Mouse (Mus musculus) embryonic facial prominence, embryonic 13.5 days (tissue): ENCODE data around the gene Copa. TPM values are rescaled to one million over a fixed set of nuclear protein-coding genes. Genes with fewer than 3 reads are reported as not detected.
A peak's percentile ranks its signal among the peaks of the same experiment; 100 is the strongest.

ENCODE experiments used
- ATAC-seq: fragments of 200-750 bp; cut with Nextera tagmentation; 2 replicates; pipeline ENCODE4 v1.8.0; 2017; ENCODE audit warnings: low read depth; ENCODE audit not compliant: insufficient number of reproducible peaks, insufficient read depth, low FRiP score, low TSS enrichment
- H3K27ac ChIP-seq: fragments of 300-500 bp; sonication (generic); 2 replicates; pipeline ENCODE4 v1.5.1; 2015; ENCODE audit warnings: moderate library complexity, mild to moderate bottlenecking, inconsistent platforms
- H3K27me3 ChIP-seq: fragments of 300-500 bp; sonication (generic); 2 replicates; pipeline ENCODE4 v1.6.1; 2015; ENCODE audit warnings: mild to moderate bottlenecking, inconsistent platforms
- H3K36me3 ChIP-seq: fragments of 300-500 bp; sonication (generic); 2 replicates; pipeline ENCODE4 v1.6.1; 2015; ENCODE audit warnings: mild to moderate bottlenecking, inconsistent platforms
- H3K4me1 ChIP-seq: fragments of 300-500 bp; sonication (generic); 2 replicates; pipeline ENCODE4 v1.6.1; 2015; ENCODE audit warnings: inconsistent platforms
- H3K4me2 ChIP-seq: fragments of 300-500 bp; sonication (generic); 2 replicates; pipeline ENCODE4 v1.6.1; 2015; ENCODE audit warnings: moderate library complexity, mild to moderate bottlenecking, inconsistent platforms
- H3K4me3 ChIP-seq: fragments of 300-500 bp; sonication (generic); 2 replicates; pipeline ENCODE4 v1.5.1; 2015; ENCODE audit warnings: mild to moderate bottlenecking, inconsistent platforms
- H3K9ac ChIP-seq: fragments of 300-500 bp; sonication (generic); 2 replicates; pipeline ENCODE4 v1.6.1; 2015; ENCODE audit warnings: mild to moderate bottlenecking, inconsistent platforms
- H3K9me3 ChIP-seq: fragments of 300-500 bp; sonication (generic); 2 replicates; pipeline ENCODE4 v1.6.1; 2016; ENCODE audit warnings: inconsistent platforms
- WGBS: fragments of 180-500 bp; shearing (Covaris S2); methylation state at CpG from one replicate; pipeline ENCODE4 v1.1.7; 2015; ENCODE audit warnings: mixed read lengths; 5-methylcytosine and 5-hydroxymethylcytosine counted together
- polyA plus RNA-seq: library from polyadenylated mRNA; unstranded; fragments of >200 nt; fragmentation: Nextera tagmentation; extraction: Ambion mirVana; gene quantifications from 2 replicates; pipeline ENCODE4 v1.2.1, GENCODE M21; 2015

The Copa gene
- polyA plus RNA-seq, 1 experiment from 2014 or later, result 216 TPM

DNA sequence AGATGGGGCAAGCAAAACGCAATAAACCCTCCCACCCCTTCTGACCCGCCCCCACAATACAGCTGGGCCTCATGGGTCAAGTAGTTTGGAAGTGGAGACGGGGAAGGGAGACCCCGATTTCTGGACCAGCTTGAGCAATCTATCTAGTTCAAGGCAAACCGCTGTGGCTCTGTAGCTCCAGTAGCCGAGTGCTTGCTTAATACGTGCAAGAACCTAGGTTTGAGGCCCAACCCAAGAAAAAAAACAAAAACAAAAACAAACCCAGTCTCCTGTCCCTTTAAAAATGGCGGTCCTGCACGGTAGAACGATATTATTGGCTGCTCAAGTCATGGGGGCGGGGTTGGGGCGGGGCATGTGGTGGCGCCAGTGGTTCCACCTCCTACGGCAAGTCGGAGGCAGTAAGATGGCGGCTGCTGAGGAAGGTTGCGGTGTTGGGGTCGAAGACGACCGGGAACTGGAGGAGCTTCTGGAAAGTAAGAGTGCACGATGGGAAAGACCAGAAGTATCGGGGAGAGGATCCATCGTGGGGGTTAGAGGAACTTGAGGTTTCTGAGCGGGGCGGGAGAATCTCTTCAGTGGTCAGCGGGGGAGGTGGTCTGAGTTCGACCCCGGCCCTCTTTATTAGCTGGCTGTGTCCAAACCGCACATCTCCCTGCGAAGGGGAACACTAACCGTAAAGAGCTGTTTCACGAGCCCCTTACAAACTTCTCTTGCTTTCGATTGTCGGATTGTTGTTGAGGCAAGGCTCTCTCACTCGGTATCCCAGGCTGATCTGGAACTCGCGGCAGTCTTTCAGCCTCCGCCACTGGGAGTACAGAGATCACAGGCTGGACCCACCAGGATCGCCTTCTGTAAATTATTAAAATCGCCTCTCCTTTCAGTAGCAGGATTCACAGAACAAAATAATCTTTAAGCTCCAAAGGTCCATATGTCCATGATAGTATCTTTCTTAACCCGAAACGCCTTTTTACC, 44.3 kb downstream of the Copa start, which contains the start of gene Pex19:
Gene Pex19, plus strand, starts transcription at position 380 of the 972 bp plus-strand sequence.
- Histone ChIP-seq H3K4me1 (peaks cover 8% of the 10 kb centered on the region), H3K9ac (peak within 1 kb of the TSS; percentile 90)

DNA sequence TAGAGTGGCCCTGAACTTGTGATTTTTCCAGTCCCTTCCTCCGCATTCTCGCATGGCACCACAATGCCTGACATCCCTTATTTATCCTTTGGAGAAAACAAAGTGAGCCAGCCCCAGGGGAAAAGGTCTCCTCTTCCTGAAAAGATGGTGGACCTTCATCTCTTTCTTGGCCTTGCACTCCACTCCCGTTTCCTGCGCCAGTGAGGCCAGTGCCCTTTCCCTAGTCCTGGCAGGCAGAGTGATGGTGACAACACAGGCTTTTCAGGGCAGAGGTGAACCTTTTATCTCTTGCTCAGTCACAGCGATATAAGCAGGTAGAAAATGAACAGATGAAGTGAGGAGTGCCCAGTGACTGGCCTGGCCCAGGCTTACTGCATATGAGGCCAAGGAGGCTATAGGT, 45.2 kb downstream of the Copa start:
- H3K4me2 ChIP-seq, result peak overlapping the region; percentile 76
- peaks cover 8% of the 10 kb centered on the region for H3K4me1 ChIP-seq
- no peaks in the 10 kb centered on the region for H3K27me3 ChIP-seq
- H3K9ac ChIP-seq, result peak overlapping the region; percentile 90
- no peak for ATAC-seq
- H3K9me3 ChIP-seq, result no peaks in the 10 kb centered on the region
- H3K27ac ChIP-seq, result no peak overlapping the region
- peak overlapping the region; percentile 87 for H3K4me3 ChIP-seq
- peaks cover 53% of the 10 kb centered on the region for H3K36me3 ChIP-seq
- 35% methylated on average over 5 of the region's 5 CpGs for WGBS

More for the DNA sequence above, 44.3 kb downstream of the Copa start, which contains the start of gene Pex19:
- Histone ChIP-seq H3K4me3 (peak within 1 kb of the TSS; percentile 87), H3K4me2 (peak within 1 kb of the TSS; percentile 76), H3K36me3 (peaks cover 53% of the 10 kb centered on the region), H3K27me3 (no peaks in the 10 kb centered on the region), H3K27ac (peak within 1 kb of the TSS; percentile 69; the same call in 1 of the 2 replicates), H3K9me3 (no peaks in the 10 kb centered on the region)
- WGBS, result under 1% methylated on average over 42 of the region's 42 CpGs
- ATAC-seq, result peak; percentile 95

DNA sequence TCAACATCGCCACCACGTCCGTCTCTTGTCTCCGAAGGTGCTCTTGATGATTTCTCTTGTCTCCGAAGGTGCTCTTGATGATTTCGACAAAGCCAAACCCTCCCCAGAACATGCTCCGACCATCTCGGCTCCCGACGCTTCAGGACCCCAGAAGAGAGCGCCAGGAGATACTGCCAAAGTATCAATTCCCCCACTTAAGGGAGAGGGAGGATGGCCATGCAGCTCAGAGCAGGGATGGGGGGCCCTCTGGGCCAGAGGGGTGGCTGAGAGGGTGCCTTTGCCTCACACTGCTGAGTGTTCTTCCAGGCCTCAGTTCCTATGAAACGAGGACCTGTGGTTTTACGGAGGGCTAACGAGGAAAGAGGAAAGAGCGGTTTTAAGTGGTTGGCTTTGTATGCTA, 46.2 kb downstream of the Copa start:
- ATAC-seq, result no peak

DNA sequence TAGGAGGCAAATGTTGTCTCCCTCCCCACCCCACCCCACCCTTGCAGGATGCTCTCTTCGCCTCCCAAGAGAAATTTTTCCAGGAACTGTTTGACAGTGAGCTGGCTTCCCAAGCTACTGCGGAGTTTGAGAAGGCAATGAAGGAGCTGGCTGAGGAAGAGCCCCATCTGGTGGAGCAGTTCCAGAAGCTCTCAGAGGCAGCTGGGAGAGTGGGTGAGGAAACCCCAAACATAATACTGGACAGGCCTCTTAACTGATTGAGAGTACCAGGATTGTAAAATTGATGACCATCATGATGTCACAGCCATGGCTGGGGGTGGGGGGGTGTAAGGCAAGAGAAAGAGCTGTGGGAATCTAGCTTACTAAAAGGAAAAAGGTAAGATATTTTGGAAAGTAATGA, 46.8 kb downstream of the Copa start:
- Histone ChIP-seq H3K4me3 (no peak overlapping the region), H3K9me3 (no peaks in the 10 kb centered on the region), H3K9ac (no peak overlapping the region), H3K27ac (no peak overlapping the region), H3K4me1 (peaks cover 8% of the 10 kb centered on the region), H3K27me3 (no peaks in the 10 kb centered on the region), H3K4me2 (no peak overlapping the region), H3K36me3 (peaks cover 54% of the 10 kb centered on the region)
- ATAC-seq, result no peak
- 74% methylated on average over 2 of the region's 2 CpGs for WGBS

More for the DNA sequence above, 46.2 kb downstream of the Copa start:
- Histone ChIP-seq H3K4me3 (no peak overlapping the region), H3K36me3 (peaks cover 51% of the 10 kb centered on the region), H3K9ac (no peak overlapping the region), H3K4me1 (peaks cover 8% of the 10 kb centered on the region), H3K4me2 (no peak overlapping the region), H3K9me3 (no peaks in the 10 kb centered on the region), H3K27ac (no peak overlapping the region), H3K27me3 (no peaks in the 10 kb centered on the region)
- 92% methylated on average over 15 of the region's 15 CpGs for WGBS

DNA sequence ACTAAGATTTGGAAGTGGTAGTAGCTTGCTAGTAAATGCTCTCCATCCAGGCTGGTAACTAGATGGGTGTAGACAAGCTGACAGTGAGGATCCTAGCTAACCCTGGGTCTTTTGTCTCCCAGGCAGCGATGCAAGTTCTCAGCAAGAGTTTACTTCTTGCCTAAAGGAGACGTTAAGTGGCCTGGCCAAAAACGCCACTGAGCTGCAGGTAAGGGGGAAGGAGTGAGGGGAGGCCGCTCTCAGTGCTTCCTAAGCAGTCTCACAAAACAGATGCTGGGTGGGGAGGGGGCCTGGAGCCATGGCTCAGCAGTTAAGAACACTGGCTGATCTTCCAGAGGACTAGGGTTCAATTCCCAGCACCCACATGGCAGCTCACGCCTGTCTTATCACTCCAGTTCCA, 47.5 kb downstream of the Copa start:
- H3K27ac ChIP-seq, result no peak overlapping the region
- H3K4me2 ChIP-seq, result no peak overlapping the region
- 91% methylated on average over 5 of the region's 5 CpGs for WGBS
- no peak overlapping the region for H3K9ac ChIP-seq
- ATAC-seq, result no peak
- no peaks in the 10 kb centered on the region for H3K9me3 ChIP-seq
- H3K36me3 ChIP-seq, result peaks cover 61% of the 10 kb centered on the region
- H3K4me3 ChIP-seq, result no peak overlapping the region
- H3K27me3 ChIP-seq, result no peaks in the 10 kb centered on the region
- peaks cover 8% of the 10 kb centered on the region for H3K4me1 ChIP-seq

DNA sequence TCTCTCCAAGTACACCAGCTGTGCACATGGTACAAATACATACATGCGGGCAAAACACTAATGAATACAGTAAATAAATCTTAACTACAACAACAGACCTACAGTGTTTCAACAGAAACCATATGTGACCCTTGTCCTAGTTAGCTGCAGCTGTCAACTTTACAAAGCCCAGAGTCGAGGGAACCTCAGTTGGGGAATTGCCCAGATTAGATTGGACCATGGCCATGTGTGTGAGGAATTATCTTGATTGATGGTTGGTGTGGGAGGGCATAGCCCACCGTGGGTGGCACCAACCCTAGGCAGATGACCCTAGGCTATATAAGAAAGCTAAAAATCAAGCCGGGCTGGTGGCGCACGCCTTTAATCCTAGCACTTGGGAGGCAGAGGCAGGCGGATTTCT, 50.0 kb downstream of the Copa start:
- Histone ChIP-seq H3K27ac (no peak overlapping the region), H3K9ac (no peak overlapping the region), H3K27me3 (no peaks in the 10 kb centered on the region), H3K4me1 (peaks cover 7% of the 10 kb centered on the region), H3K9me3 (no peaks in the 10 kb centered on the region), H3K36me3 (peaks cover 76% of the 10 kb centered on the region), H3K4me2 (no peak overlapping the region), H3K4me3 (no peak overlapping the region)
- WGBS, result 71% methylated on average over 7 of the region's 7 CpGs
- ATAC-seq, result 0 out of 2 replicates have a peak, but pooled peaks have one; percentile 10

DNA sequence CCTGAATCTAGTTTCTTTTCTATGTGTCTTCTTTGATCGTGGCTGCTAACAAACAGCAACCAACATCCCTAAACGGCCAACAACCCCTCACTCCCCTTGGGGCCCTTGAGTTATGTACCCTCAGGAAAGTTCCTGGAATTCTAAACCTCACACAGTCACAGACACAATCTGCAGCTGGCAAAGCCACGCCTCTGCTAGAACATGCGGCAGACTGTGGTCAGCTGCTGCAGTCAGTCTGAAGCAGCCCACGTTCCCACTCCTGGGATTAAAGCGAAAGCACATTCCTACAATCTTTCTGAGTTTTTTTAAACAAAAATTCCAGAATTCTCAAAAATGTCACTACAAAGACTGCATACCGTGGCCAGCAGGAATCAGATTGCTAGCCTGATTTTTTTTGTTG, 51.2 kb downstream of the Copa start:
- Histone ChIP-seq H3K27ac (0 out of 2 replicates have a peak overlapping the region, but pooled peaks have one; percentile 55), H3K36me3 (peaks cover 75% of the 10 kb centered on the region)
- ATAC-seq, result no peak

DNA sequence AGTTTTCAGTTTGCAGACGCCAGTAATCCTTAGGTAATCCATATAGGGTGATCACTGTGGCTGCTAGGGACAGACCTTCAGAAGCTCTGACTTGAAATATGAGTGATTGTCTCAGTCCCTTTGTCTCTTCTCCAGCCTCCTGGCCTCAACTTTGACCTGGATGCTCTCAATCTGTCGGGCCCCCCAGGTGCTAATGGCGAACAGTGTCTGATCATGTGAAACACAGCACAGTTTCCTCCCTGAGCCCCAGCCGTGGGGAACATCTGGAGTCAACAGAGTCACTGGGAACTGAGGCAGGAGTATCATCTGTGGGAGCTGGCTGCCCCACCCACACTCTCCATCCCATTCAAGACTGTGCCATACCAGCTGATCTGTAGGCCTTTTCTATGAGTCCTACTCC, 51.7 kb downstream of the Copa start:
- Histone ChIP-seq H3K4me2 (no peak overlapping the region), H3K27me3 (no peaks in the 10 kb centered on the region), H3K4me3 (no peak overlapping the region), H3K36me3 (peaks cover 70% of the 10 kb centered on the region), H3K27ac (peak overlapping the region; percentile 11; the same call in 1 of the 2 replicates), H3K4me1 (no peaks in the 10 kb centered on the region), H3K9ac (no peak overlapping the region), H3K9me3 (no peaks in the 10 kb centered on the region)
- ATAC-seq, result no peak
- WGBS, result 85% methylated on average over 4 of the region's 4 CpGs

More for the DNA sequence above, 51.2 kb downstream of the Copa start:
- H3K9me3 ChIP-seq, result no peaks in the 10 kb centered on the region
- H3K9ac ChIP-seq, result 0 out of 2 replicates have a peak overlapping the region, but pooled peaks have one; percentile 21
- H3K4me1 ChIP-seq, result no peaks in the 10 kb centered on the region
- H3K27me3 ChIP-seq, result no peaks in the 10 kb centered on the region
- H3K4me2 ChIP-seq, result no peak overlapping the region
- no peak overlapping the region for H3K4me3 ChIP-seq
- 51% methylated on average over 7 of the region's 7 CpGs for WGBS

DNA sequence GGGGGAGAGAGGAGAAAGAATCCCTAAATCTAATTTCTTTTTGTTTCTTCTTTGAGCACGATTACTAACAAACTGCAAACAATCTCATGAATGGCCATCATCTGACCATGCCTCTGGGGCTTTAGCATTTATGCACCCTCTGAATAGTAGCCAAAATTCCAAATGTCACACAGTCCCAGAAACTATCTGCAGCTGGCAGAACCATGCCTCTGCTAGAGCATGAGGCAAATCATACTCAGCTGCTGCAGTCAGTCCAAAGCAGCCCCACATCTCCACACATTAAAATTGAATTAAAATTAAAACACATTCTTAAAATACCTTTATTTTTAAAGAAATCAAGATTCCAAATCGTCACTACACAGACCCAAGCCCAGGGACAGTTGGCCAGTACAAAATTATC, 57.8 kb downstream of the Copa start:
- ATAC-seq, result no peak

DNA sequence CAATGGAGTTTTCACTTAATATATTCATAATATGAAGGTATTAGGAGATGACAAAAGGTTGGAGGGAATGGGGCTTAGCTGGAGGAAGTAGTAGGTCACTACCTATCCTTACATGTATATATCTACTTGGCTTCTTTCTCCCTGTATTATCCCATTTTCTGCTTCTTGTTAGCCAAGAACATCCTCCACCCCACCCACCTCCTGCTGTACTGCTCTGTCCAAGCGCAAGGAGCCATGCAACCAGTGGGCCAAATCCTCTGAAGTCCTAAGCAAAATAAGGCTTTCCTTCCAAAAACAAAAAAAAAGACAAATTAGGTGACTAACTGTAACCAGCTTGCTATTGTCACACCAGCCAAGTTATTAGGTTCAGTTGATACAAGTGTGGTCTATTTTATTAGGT, 58.5 kb downstream of the Copa start:
- 89% methylated on average over 1 of the region's 1 CpGs for WGBS
- ATAC-seq, result no peak
- Histone ChIP-seq H3K27ac (no peak overlapping the region), H3K4me3 (no peak overlapping the region), H3K27me3 (no peaks in the 10 kb centered on the region), H3K4me1 (peaks cover 5% of the 10 kb centered on the region; the same call in 1 of the 2 replicates), H3K9me3 (no peaks in the 10 kb centered on the region), H3K36me3 (peaks cover 7% of the 10 kb centered on the region), H3K9ac (no peak overlapping the region), H3K4me2 (no peak overlapping the region)

More for the DNA sequence above, 57.8 kb downstream of the Copa start:
- H3K27me3 ChIP-seq, result no peaks in the 10 kb centered on the region
- H3K4me2 ChIP-seq, result no peak overlapping the region
- no peaks in the 10 kb centered on the region for H3K9me3 ChIP-seq
- no peak overlapping the region for H3K9ac ChIP-seq
- H3K4me1 ChIP-seq, result peaks cover 5% of the 10 kb centered on the region; the same call in 1 of the 2 replicates
- H3K27ac ChIP-seq, result no peak overlapping the region
- WGBS, result 61% methylated on average over 2 of the region's 2 CpGs
- no peak overlapping the region for H3K4me3 ChIP-seq
- H3K36me3 ChIP-seq, result peaks cover 11% of the 10 kb centered on the region

DNA sequence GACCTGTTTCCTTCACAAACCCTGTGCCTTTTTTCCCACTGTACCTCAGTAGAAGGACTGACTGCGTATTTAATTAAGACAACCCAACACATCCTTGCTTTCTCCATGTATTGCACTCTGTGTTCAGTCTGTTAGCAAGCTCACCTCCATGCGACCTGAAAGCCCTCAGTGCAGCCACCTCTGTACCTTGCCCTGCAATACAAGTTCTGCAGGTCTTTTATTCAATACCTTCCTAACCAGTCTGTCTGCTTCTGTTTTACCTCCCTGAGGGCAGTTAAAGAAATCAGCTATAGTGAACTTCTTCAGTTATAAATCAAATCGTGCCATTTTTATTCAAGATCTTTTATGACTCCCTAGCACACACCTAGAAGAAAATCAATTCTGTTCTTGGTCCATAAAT, 59.2 kb downstream of the Copa start:
- Histone ChIP-seq H3K9me3 (no peaks in the 10 kb centered on the region), H3K36me3 (no peaks in the 10 kb centered on the region), H3K27ac (no peak overlapping the region), H3K9ac (no peak overlapping the region), H3K27me3 (no peaks in the 10 kb centered on the region), H3K4me1 (peaks cover 5% of the 10 kb centered on the region; the same call in 1 of the 2 replicates), H3K4me2 (no peak overlapping the region), H3K4me3 (no peak overlapping the region)
- 68% methylated on average over 3 of the region's 3 CpGs for WGBS
- no peak for ATAC-seq

DNA sequence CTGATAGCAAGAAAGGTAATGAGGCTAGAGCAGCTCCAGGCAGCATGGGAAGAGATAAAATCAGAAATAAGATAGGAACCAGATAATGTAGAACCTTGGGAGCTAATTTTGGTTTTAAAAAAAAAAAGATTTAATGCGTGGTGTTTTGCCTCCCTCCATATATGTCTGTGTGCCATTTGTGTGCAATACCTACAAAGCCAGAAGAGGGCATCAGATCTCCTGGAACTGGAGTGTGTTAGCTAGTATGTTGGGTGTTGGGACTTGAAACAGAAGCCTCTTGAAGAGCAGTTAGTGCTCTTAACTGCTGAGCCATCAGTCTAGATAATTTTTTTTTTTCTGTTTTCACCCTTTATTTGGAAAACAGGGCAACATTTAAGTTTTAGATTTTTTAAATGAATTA, 61.2 kb downstream of the Copa start:
- no peak overlapping the region for H3K9ac ChIP-seq
- 24% methylated on average over 1 of the region's 1 CpGs for WGBS
- H3K4me3 ChIP-seq, result no peak overlapping the region
- no peak overlapping the region; the same call in 1 of the 2 replicates for H3K27ac ChIP-seq
- no peaks in the 10 kb centered on the region for H3K9me3 ChIP-seq
- no peak for ATAC-seq
- no peaks in the 10 kb centered on the region for H3K36me3 ChIP-seq
- H3K4me2 ChIP-seq, result no peak overlapping the region
- peaks cover 9% of the 10 kb centered on the region for H3K4me1 ChIP-seq
- H3K27me3 ChIP-seq, result no peaks in the 10 kb centered on the region
